Mouse (Mus musculus): ENCODE measurements around the gene Icam2. TPM values are rescaled to one million over a fixed set of nuclear protein-coding genes. Genes with fewer than 3 reads are reported as not detected.

The Icam2 gene
- polyA plus RNA-seq, 1 experiment from 2014 or later = 13.0 TPM

DNA sequence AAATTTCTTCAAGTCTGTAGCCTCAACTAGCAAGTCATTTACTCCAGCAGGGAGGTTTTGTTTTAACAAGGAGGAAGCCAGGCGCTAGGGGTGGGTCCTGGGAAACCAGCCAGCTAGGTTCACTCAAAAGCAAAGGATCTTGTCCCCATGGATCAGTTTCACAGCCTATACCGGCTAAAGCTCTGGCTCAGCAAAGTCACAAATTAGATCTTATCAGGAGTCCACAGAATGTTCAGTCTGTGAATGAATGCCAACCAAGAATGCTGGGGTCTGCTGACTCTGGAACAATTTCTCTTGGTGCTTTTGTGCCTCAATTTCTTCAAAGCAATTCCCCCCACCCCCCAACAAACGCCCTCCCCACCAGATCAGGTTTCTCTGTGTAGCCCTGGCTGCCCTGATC, 1.7 kb upstream of the Icam2 start:
- no peak overlapping the region for H3K4me2 ChIP-seq
- no peaks in the 10 kb centered on the region for H3K36me3 ChIP-seq
- H3K4me1 ChIP-seq (replicated peaks) = no peaks in the 10 kb centered on the region
- no peak overlapping the region for H3K27ac ChIP-seq (replicated peaks)
- WGBS = 40% methylated on average over 3 of the region's 3 CpGs
- no peak overlapping the region for H3K9ac ChIP-seq
- ATAC-seq (ENCODE audit: low FRiP score, low read depth) = no peak
- no peaks in the 10 kb centered on the region for H3K27me3 ChIP-seq
- no peak overlapping the region for H3K4me3 ChIP-seq
- H3K9me3 ChIP-seq = no peaks in the 10 kb centered on the region

DNA sequence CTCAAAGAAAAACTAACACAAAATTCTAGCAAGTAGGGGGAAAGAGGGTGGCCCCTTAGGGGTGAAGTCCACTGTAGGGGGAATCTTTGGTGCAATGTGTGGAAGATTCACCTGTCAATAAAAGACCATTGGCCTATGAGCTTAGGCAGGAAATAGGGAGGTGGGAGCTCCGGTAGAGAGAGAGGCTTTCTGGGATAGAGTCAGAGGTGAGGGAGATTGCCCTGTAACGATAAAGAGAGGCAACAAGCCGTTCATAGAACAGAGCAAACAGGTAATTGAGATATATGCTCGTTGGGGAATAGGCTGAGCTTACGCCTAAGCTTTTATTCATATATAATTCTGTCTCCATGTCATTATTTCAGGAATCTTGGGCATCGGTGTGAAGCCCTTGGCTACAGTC, 855 bp downstream of the Icam2 start:
- WGBS = 88% methylated on average over 6 of the region's 6 CpGs
- Histone ChIP-seq H3K27ac (replicated peaks) (no peak overlapping the region), H3K36me3 (no peaks in the 10 kb centered on the region), H3K4me1 (replicated peaks) (no peaks in the 10 kb centered on the region), H3K9me3 (no peaks in the 10 kb centered on the region), H3K27me3 (no peaks in the 10 kb centered on the region), H3K9ac (no peak overlapping the region), H3K4me3 (no peak overlapping the region), H3K4me2 (no peak overlapping the region)
- ATAC-seq (ENCODE audit: low FRiP score, low read depth) = no peak

DNA sequence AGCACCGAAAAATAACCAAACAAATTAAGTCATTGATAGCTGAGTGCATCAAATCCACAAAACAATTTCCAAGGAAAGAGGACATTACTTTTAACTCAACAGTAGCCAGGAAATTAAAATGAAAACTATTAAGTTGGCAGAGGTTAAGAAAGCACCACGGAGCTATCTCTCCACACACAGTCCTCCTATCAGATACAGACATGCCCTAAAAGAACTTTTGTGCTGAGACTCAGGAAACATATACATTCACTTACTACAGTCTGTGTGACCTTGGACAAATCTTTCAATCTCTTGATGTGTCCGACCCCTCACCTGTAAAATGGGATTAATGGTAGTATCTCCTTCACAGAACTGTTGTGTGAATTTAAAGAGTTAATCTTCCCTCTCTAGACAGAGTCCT, 1.5 kb downstream of the Icam2 start:
- no peak overlapping the region for H3K27ac ChIP-seq (replicated peaks)
- H3K9ac ChIP-seq = no peak overlapping the region
- ATAC-seq (ENCODE audit: low FRiP score, low read depth) = no peak
- H3K9me3 ChIP-seq = no peaks in the 10 kb centered on the region
- no peak overlapping the region for H3K4me3 ChIP-seq
- H3K27me3 ChIP-seq = no peaks in the 10 kb centered on the region
- H3K4me1 ChIP-seq (replicated peaks) = no peaks in the 10 kb centered on the region
- H3K36me3 ChIP-seq = no peaks in the 10 kb centered on the region
- 90% methylated on average over 3 of the region's 3 CpGs for WGBS
- no peak overlapping the region for H3K4me2 ChIP-seq

DNA sequence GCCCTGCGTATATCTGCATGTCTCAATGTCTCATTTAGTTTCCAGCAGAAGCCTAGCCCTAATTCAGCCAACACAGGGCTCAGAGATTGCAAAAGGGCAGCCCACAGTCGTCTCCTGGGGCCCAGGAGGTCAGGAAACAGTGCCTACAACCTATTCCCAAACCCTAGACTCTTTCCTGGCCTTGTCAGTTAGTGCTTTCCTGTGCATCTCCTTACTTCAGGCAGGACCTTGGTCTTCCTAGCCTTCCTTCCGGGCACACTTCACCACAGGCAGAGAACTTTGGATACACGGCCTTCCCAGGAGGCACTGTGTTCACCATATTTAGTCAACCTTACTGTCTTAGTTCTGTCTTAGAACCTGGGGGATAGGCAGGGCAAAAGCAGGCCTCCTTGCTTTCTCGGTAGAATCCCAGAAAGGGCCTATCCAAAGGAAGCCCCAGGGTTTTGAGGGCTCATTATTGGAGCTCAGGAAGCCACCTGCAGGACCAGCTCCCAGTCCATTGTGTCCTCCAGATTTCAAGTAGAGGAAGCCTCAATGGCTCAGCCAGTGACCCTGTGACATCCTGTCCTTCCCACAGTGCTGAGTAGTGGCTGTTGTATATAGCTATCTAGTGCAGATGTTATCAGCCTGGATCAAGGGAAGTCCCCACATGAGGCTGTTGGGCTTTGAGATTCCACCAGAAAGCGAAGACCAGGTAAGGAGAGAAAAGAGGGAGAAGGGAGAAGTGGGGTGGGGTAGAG, 4.7 kb downstream of the Icam2 start:
- Histone ChIP-seq H3K4me1 (replicated peaks) (no peaks in the 10 kb centered on the region), H3K36me3 (no peaks in the 10 kb centered on the region), H3K9ac (no peak overlapping the region), H3K9me3 (no peaks in the 10 kb centered on the region), H3K27ac (replicated peaks) (no peak overlapping the region), H3K27me3 (no peaks in the 10 kb centered on the region), H3K4me2 (no peak overlapping the region), H3K4me3 (no peak overlapping the region)
- WGBS = 83% methylated on average over 6 of the region's 6 CpGs
- no peak for ATAC-seq (ENCODE audit: low FRiP score, low read depth)

DNA sequence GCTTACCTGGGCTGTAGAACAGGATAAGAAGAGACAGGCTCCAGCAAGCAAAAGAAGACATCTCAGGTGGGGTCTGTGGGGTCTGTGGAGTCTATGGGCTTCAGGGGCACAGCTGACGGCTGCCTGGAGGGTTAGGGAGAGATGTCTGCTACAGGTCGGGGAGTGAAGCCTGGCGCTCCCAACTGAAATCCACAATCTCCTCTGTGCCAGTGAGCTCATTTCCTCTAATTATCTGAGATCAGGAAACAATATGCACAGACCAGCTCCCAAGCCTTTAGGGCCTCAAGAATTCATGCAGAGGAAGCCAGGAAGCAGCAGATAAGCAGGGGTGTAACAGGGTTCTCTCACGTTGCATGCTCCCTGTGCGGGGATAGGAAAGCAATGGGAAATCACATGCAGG, 5.5 kb downstream of the Icam2 start:
- Histone ChIP-seq H3K9me3 (no peaks in the 10 kb centered on the region), H3K4me1 (replicated peaks) (no peaks in the 10 kb centered on the region), H3K27me3 (no peaks in the 10 kb centered on the region), H3K9ac (no peak overlapping the region), H3K36me3 (no peaks in the 10 kb centered on the region), H3K4me3 (no peak overlapping the region), H3K4me2 (no peak overlapping the region), H3K27ac (replicated peaks) (no peak overlapping the region)
- ATAC-seq (ENCODE audit: low FRiP score, low read depth) = no peak
- 79% methylated on average over 5 of the region's 5 CpGs for WGBS

DNA sequence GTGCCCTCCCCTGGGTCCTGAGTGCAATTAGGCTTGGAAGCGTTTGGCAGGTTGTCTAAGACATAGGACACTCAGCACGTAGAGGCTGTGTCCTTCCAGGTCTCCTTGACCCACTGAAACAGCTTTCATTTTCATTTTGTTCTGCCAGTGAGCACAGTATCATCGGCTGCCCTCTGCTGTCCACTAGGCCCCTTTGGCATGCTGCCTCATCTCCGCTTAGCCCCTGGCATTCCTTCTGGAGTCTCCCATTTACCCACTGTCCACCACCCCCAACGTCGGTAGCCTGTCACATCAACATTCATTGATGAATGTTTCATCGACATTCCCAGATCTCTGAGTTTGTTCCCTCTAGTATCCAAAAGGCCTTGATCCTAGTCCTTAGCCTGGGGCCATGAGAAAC, 6.0 kb downstream of the Icam2 start:
- H3K36me3 ChIP-seq = no peaks in the 10 kb centered on the region
- H3K4me2 ChIP-seq = no peak overlapping the region
- no peak for ATAC-seq (ENCODE audit: low FRiP score, low read depth)
- 87% methylated on average over 7 of the region's 7 CpGs for WGBS
- H3K27me3 ChIP-seq = no peaks in the 10 kb centered on the region
- no peaks in the 10 kb centered on the region for H3K4me1 ChIP-seq (replicated peaks)
- H3K27ac ChIP-seq (replicated peaks) = no peak overlapping the region
- no peak overlapping the region for H3K4me3 ChIP-seq
- H3K9me3 ChIP-seq = no peaks in the 10 kb centered on the region
- no peak overlapping the region for H3K9ac ChIP-seq

DNA sequence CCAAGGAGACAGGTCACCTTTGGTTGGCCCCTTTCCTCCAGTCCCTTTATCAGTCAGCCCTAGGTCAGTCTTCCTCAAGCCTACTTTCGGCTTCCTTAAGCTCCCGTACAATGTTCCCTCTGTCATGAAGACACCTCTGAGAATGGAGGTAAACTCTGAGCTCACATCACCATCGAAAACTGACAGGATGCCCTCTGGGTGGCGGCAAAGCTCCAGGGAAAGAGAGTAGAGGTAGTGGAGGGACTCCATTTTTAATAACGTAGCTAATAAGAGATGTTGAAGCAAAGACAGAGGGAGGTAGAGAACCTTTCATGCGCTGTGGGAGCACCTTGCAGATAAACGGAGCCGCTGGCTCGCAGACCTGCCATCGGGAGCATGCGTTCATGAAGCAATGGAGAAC, 6.9 kb downstream of the Icam2 start:
- H3K4me3 ChIP-seq = no peak overlapping the region
- 85% methylated on average over 11 of the region's 11 CpGs for WGBS

DNA sequence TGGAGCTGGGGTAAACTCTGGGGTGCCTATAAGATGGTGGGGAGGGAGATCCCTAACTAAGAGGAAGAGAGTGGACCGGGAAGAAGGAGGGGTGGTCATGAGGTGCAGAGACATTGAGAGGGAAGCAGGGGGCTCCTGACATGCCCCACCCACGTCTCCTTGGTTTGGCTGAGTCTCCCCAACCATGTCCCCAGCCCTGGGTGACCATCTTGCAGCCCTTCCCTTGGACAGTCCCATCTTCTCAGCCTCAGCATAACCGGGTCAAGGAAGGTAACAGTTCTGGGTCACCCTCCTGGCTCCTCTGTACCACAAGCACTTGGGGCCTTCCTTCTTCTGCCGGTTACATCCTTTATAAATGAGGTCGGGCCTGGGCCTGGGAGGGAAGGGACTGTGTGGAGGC, 12.9 kb downstream of the Icam2 start:
- H3K9me3 ChIP-seq = no peaks in the 10 kb centered on the region
- no peak overlapping the region for H3K4me3 ChIP-seq
- no peaks in the 10 kb centered on the region for H3K27me3 ChIP-seq
- ATAC-seq (ENCODE audit: low FRiP score, low read depth) = no peak
- no peaks in the 10 kb centered on the region for H3K36me3 ChIP-seq
- no peak overlapping the region for H3K9ac ChIP-seq
- no peak overlapping the region for H3K27ac ChIP-seq (replicated peaks)
- H3K4me1 ChIP-seq (replicated peaks) = no peaks in the 10 kb centered on the region
- no peak overlapping the region for H3K4me2 ChIP-seq
- 83% methylated on average over 5 of the region's 5 CpGs for WGBS

More for the DNA sequence above, 6.9 kb downstream of the Icam2 start:
- H3K27me3 ChIP-seq = no peaks in the 10 kb centered on the region
- no peak overlapping the region for H3K27ac ChIP-seq (replicated peaks)
- H3K36me3 ChIP-seq = no peaks in the 10 kb centered on the region
- no peak overlapping the region for H3K9ac ChIP-seq
- H3K9me3 ChIP-seq = no peaks in the 10 kb centered on the region
- no peak for ATAC-seq (ENCODE audit: low FRiP score, low read depth)
- H3K4me2 ChIP-seq = no peak overlapping the region
- no peaks in the 10 kb centered on the region for H3K4me1 ChIP-seq (replicated peaks)

DNA sequence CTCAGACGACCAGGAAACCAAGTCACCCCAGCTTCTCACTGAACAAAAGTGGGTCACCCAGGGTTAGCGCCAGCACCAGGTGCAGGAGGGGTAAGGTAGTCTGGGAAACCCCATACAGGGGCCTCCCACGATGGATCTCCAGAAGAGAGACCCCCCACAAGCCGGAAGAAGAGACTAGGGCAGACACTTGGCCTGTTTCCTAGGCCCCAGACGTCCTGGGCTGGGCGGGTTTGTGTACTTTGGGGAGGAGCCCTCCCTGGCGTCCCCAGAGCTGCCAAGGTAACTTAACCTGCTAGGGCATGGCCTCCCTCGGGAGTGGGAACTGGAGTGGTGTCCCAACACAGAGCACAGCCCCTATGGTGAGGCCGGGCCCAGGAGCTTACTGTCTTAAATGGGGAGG, 13.3 kb downstream of the Icam2 start:
- Histone ChIP-seq H3K9ac (no peak overlapping the region), H3K36me3 (no peaks in the 10 kb centered on the region), H3K27me3 (no peaks in the 10 kb centered on the region), H3K27ac (replicated peaks) (no peak overlapping the region), H3K4me1 (replicated peaks) (no peaks in the 10 kb centered on the region), H3K9me3 (no peaks in the 10 kb centered on the region), H3K4me3 (no peak overlapping the region), H3K4me2 (no peak overlapping the region)
- WGBS = 64% methylated on average over 9 of the region's 9 CpGs
- ATAC-seq (ENCODE audit: low FRiP score, low read depth) = no peak

DNA sequence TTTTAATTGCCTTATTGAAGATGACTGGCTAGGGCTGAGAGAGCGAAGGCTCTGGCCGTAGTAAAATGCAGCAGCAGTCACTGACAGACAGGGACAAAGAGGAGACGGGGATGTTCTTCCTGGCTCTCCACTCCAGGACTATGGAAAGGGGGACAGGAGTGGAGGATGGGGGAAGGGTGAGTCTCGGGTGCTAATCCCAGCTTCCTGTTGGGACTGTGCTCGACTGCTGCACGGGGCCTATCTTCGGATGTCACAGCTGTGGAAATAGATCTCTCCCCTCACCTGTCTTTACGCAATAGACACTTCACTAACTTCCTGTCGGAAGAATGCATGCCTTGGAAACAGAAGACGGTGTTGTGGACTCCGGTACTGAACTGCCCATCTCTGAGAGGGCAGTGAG, 13.9 kb downstream of the Icam2 start:
- ATAC-seq (ENCODE audit: low FRiP score, low read depth) = no peak
- H3K36me3 ChIP-seq = no peaks in the 10 kb centered on the region

DNA sequence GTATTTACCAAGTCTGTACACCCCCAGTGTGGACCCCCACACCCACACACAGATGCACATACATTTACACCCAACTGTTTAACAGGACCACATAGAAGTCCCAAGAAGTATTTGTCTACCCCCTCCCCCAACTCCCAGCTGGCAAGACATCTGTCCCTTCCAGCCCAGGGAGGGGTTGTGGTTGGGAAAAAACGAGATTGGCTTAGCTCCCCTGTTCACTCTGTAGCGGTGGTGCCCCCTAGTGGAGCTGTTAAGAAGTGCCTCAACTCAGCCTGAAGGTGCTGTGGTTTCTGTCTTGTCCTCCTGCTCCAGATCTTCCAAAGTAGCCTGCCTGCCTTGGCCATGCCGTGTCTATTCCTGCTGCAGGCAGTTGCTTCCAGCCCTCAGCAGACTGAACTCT, 21.6 kb downstream of the Icam2 start:
- Histone ChIP-seq H3K36me3 (no peaks in the 10 kb centered on the region), H3K27ac (replicated peaks) (no peak overlapping the region), H3K4me3 (no peak overlapping the region), H3K9me3 (no peaks in the 10 kb centered on the region), H3K9ac (no peak overlapping the region), H3K4me2 (no peak overlapping the region), H3K4me1 (replicated peaks) (no peaks in the 10 kb centered on the region), H3K27me3 (no peaks in the 10 kb centered on the region)
- ATAC-seq (ENCODE audit: low FRiP score, low read depth) = no peak
- WGBS = 10% methylated on average over 3 of the region's 3 CpGs

More for the DNA sequence above, 13.9 kb downstream of the Icam2 start:
- 67% methylated on average over 11 of the region's 11 CpGs for WGBS
- no peak overlapping the region for H3K4me3 ChIP-seq
- H3K9ac ChIP-seq = no peak overlapping the region
- no peaks in the 10 kb centered on the region for H3K27me3 ChIP-seq
- no peak overlapping the region for H3K4me2 ChIP-seq
- no peaks in the 10 kb centered on the region for H3K9me3 ChIP-seq
- no peak overlapping the region for H3K27ac ChIP-seq (replicated peaks)
- no peaks in the 10 kb centered on the region for H3K4me1 ChIP-seq (replicated peaks)

DNA sequence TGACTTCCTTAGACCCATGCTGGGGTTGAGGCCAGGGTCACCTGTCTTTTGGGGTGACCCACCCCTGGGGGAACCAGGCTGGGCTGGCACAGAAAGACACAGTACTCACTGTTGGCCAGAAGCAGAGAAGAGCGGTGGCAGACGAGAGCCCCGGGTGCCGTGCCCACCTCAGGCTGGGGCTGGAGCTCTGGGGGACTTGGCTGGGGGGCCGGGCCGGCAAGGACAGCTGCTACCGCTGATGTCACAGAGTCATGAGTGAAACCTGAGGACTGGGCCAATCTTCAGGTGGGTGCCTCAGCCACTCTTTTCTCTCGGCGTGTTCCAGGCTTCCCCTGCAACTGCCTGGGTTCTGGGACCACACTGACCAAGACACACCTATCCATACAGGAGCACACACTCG, 22.5 kb downstream of the Icam2 start, which contains the start of gene Prr29:
Gene Prr29, plus strand, starts transcription at position 107 of the 400 bp plus-strand sequence.
- WGBS = 59% methylated on average over 10 of the region's 10 CpGs
- Histone ChIP-seq H3K4me2 (0 out of 2 replicates have a peak within 1 kb of the TSS, but pooled peaks have one; percentile 6), H3K27ac (replicated peaks) (no peak within 1 kb of the TSS), H3K9ac (no peak within 1 kb of the TSS), H3K4me3 (no peak within 1 kb of the TSS), H3K9me3 (no peaks in the 10 kb centered on the region), H3K4me1 (replicated peaks) (no peaks in the 10 kb centered on the region), H3K36me3 (no peaks in the 10 kb centered on the region), H3K27me3 (no peaks in the 10 kb centered on the region)
- ATAC-seq (ENCODE audit: low FRiP score, low read depth) = no peak

DNA sequence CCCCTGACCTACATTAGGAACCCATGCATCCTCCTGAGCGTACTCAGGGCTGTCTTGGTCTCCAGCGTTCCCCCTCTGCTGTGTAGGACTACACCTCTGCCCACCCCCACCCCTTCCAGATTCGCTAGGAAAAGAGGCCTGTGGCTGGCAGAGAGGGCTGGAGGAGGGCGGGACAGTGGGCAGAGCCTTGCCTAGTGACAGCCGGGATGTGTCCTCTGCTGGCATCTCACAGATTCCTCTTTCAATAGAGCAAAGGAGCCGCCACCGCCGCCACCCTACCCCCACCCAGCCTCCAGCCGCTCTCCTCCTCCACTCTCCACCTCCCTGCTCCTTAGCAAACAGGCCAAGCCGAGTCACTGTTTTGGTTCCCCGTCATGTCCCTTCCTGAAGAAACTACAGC, 23.2 kb downstream of the Icam2 start:
- H3K9ac ChIP-seq = no peak overlapping the region
- H3K27me3 ChIP-seq = no peaks in the 10 kb centered on the region
- no peak overlapping the region for H3K4me3 ChIP-seq
- no peaks in the 10 kb centered on the region for H3K4me1 ChIP-seq (replicated peaks)
- H3K36me3 ChIP-seq = no peaks in the 10 kb centered on the region
- H3K4me2 ChIP-seq = 0 out of 2 replicates have a peak overlapping the region, but pooled peaks have one; percentile 6
- peak; percentile 66; the same call in 1 of the 2 replicates for ATAC-seq (ENCODE audit: low FRiP score, low read depth)
- no peak overlapping the region for H3K27ac ChIP-seq (replicated peaks)
- H3K9me3 ChIP-seq = no peaks in the 10 kb centered on the region
- WGBS = 6% methylated on average over 11 of the region's 11 CpGs

All from hindbrain, embryonic 15.5 days (tissue).